Mouse (Mus musculus): ENCODE results near the gene Cltrn.

- no peak for TF ChIP-seq CTCF (IDR thresholded peaks at IDR 0.05)
- no peak for TF ChIP-seq EP300 (IDR thresholded peaks at IDR 0.05; ENCODE audit: insufficient read depth, low read depth, low read length)
These were observed 14.0 kb downstream of the Cltrn start for GRCm38 (mm10) chrX:164102656-164103055.

Data from heart, adult 2 months (tissue).